Comparison of ENCODE assay signal across 8 mouse cellular contexts in genomic region chr4:55532407-55533195, GRCm38 (mm10). TPM values are rescaled to one million over a fixed set of nuclear protein-coding genes. Genes with fewer than 3 reads are reported as not detected.
DNase-seq lines count a peak whose midpoint lies in the region; ATAC-seq and TF ChIP-seq lines count a peak whose summit lies in the region.

Klf4 (minus strand) TSS chr4:55532466.

- peak; percentile 93 for ATAC-seq in forebrain, embryonic 16.5 days
- peak; percentile 93 for ATAC-seq in neural tube, embryonic 15.5 days (ENCODE audit: low FRiP score)

- intact Hi-C loops in heart, postnatal 25 days (cut with DNase I): loop anchor here (5.0 kb wide), 3 partner anchors 70 to 580 kb away; partner anchors contain the start of gene Rad23b

- H3K27me3 ChIP-seq in E14TG2a.4 (ENCODE audit: insufficient read depth, low read length): 0 out of 2 replicates have a peak, but pooled peaks cover 6% of the 10 kb centered on the region
- peaks cover 9% of the 10 kb centered on the region; the same call in 1 of the 2 replicates for H3K27me3 ChIP-seq in forebrain, embryonic 16.5 days (replicated peaks; ENCODE audit: control insufficient read depth, insufficient read depth, low read length)
- H3K27me3 ChIP-seq in neural tube, embryonic 15.5 days (replicated peaks): peaks cover 16% of the 10 kb centered on the region

- H3K4me3 ChIP-seq in E14TG2a.4 (replicated peaks; ENCODE audit: low read length): peak within 1 kb of the TSS; percentile 93
- H3K4me3 ChIP-seq in forebrain, embryonic 16.5 days (replicated peaks; ENCODE audit: low read length): peak within 1 kb of the TSS; percentile 72
- peak within 1 kb of the TSS; percentile 89 for H3K4me3 ChIP-seq in lung, adult 2 months (replicated peaks; ENCODE audit: extremely low read depth, low read depth, low read length)
- peak within 1 kb of the TSS; percentile 65 for H3K4me3 ChIP-seq in neural tube, embryonic 15.5 days (replicated peaks)

- WGBS in forebrain, embryonic 16.5 days: under 1% methylated on average over 55 of the region's 99 CpGs
- under 1% methylated on average over 91 of the region's 99 CpGs for WGBS in lung, adult 2 months
- WGBS in neural tube, embryonic 15.5 days: under 1% methylated on average over 88 of the region's 99 CpGs

- peak within 1 kb of the TSS; percentile 86 for H3K27ac ChIP-seq in forebrain, embryonic 16.5 days (ENCODE audit: low read length)
- H3K27ac ChIP-seq in neural tube, embryonic 15.5 days (replicated peaks): peak within 1 kb of the TSS; percentile 90

- no peak for TF ChIP-seq CTCF in E14TG2a.4 (conservative IDR thresholded peaks at IDR 0.05; ENCODE audit: low read length)
- TF ChIP-seq CTCF in lung, adult 2 months (IDR thresholded peaks at IDR 0.05; ENCODE audit: insufficient read depth, low read length): no peak

- peak; percentile 79 for TF ChIP-seq POLR2A in lung, adult 2 months (IDR thresholded peaks at IDR 0.05; ENCODE audit: borderline replicate concordance, extremely low read depth, low read depth, low read length)

- H3K9me3 ChIP-seq in E14TG2a.4 (ENCODE audit: low read length): no peaks in the 10 kb centered on the region
- no peaks in the 10 kb centered on the region for H3K9me3 ChIP-seq in forebrain, embryonic 16.5 days (ENCODE audit: control insufficient read depth, low read length)
- H3K9me3 ChIP-seq in neural tube, embryonic 15.5 days (replicated peaks): no peaks in the 10 kb centered on the region

- DNase-seq in c-Kit-positive CD71-positive TER-119-negative erythroid progenitor cells, embryonic 14.5 days (ENCODE audit: low read depth): peak; percentile 60
- peak; percentile 88 for DNase-seq in heart, postnatal 25 days (ENCODE audit: low spot score)
- peak; percentile 82 to 92 for DNase-seq in layer of hippocampus, adult 18-20 months (ENCODE audit: low spot score in 2 of 2)
- DNase-seq in lung, adult 2 months: peak; percentile 91
- peak; percentile 98 for DNase-seq in testis, postnatal 10 days (ENCODE audit: low spot score)

- peaks cover 43% of the 10 kb centered on the region for H3K36me3 ChIP-seq in E14TG2a.4 (ENCODE audit: insufficient read depth, low read length)
- no peaks in the 10 kb centered on the region for H3K36me3 ChIP-seq in forebrain, embryonic 16.5 days (ENCODE audit: control insufficient read depth, insufficient read depth)
- H3K36me3 ChIP-seq in neural tube, embryonic 15.5 days: no peaks in the 10 kb centered on the region

- peak within 1 kb of the TSS; percentile 82 for H3K9ac ChIP-seq in forebrain, embryonic 16.5 days (replicated peaks; ENCODE audit: low read depth, low read length)
- H3K9ac ChIP-seq in neural tube, embryonic 15.5 days (replicated peaks): peak within 1 kb of the TSS; percentile 73

- peak within 1 kb of the TSS; percentile 93 for H3K4me2 ChIP-seq in forebrain, embryonic 16.5 days (ENCODE audit: low read length)
- H3K4me2 ChIP-seq in neural tube, embryonic 15.5 days: peak within 1 kb of the TSS; percentile 93

- H3K4me1 ChIP-seq in E14TG2a.4 (replicated peaks; ENCODE audit: low read depth, low read length): peaks cover 43% of the 10 kb centered on the region
- peaks cover 33% of the 10 kb centered on the region for H3K4me1 ChIP-seq in forebrain, embryonic 16.5 days (replicated peaks; ENCODE audit: control insufficient read depth, insufficient read depth, low read length)
- peaks cover 7% of the 10 kb centered on the region for H3K4me1 ChIP-seq in lung, adult 2 months (ENCODE audit: control insufficient read depth, insufficient read depth, low read length)
- H3K4me1 ChIP-seq in neural tube, embryonic 15.5 days: peaks cover 38% of the 10 kb centered on the region

RNA-seq across cellular contexts. Expression of gene Klf4, which starts in this region (rescaled TPM):
- 1.7 and 2.6 TPM in 2 replicates for polyA plus RNA-seq in forebrain, embryonic 16.5 days (2015; fragmentation: Nextera tagmentation; extraction: Ambion mirVana)
- total RNA-seq in heart, postnatal 25 days (2021): 10 to 100 TPM; 28.3 to 39.0 TPM
- total RNA-seq in layer of hippocampus, adult 18-20 months (2021): 1 to 10 TPM; 9.2 to 9.9 TPM
- polyA plus RNA-seq in lung, adult 2 months (2012; rRNA removed): 140 and 188 TPM in 2 replicates
- polyA plus RNA-seq in neural tube, embryonic 15.5 days (2015; fragmentation: Nextera tagmentation; extraction: Ambion mirVana): 3.7 and 4.9 TPM in 2 replicates

Comparison
In these comparisons a context has a peak if more than half of its experiments do, and no peak if none do; other contexts are left out.
1. Peak in every context shown above with its lines: DNase-seq, ATAC-seq, H3K4me3 ChIP-seq and H3K27ac ChIP-seq.
2. RNA of gene Klf4 (polyA plus RNA-seq): 140 to 188 TPM in lung, adult 2 months; 3.7 to 4.9 TPM in neural tube, embryonic 15.5 days and 1.7 to 2.6 TPM in forebrain, embryonic 16.5 days; every median in the first group is over 10 times any median in the second.